Mouse (Mus musculus) neural tube, embryonic 14.5 days (tissue): Measurements from ENCODE around the gene Dhx16. TPM values are rescaled to one million over a fixed set of nuclear protein-coding genes. Genes with fewer than 3 reads are reported as not detected.
A peak's percentile ranks its signal among the peaks of the same experiment; 100 is the strongest.
"Not testable (repeated sequence)": the region's sequence is repeated elsewhere in the genome, so short reads cannot be mapped to it uniquely, and the experiment has no call there.

Experiments
- ATAC-seq: fragments of 200-750 bp; cut with Nextera tagmentation; 2 replicates; pipeline ENCODE4 v1.8.0; 2017; ENCODE audit warnings: low read depth, mild to moderate bottlenecking, moderate TSS enrichment, moderate library complexity
- H3K27ac ChIP-seq: fragments of 300-500 bp; sonication (generic); 2 replicates; pipeline ENCODE4 v1.5.1; 2014; ENCODE audit warnings: low read depth, mild to moderate bottlenecking, control low read depth, low read length, moderate library complexity, mixed read lengths
- H3K27me3 ChIP-seq: fragments of 300-500 bp; sonication (generic); 2 replicates; pipeline ENCODE4 v1.6.1; 2014; ENCODE audit warnings: low read length; ENCODE audit not compliant: control insufficient read depth, insufficient read depth
- H3K36me3 ChIP-seq: fragments of 300-500 bp; sonication (generic); 2 replicates; pipeline ENCODE4 v1.6.1; 2014; ENCODE audit warnings: low read length, mixed read lengths; ENCODE audit not compliant: control insufficient read depth, insufficient read depth
- H3K4me1 ChIP-seq: fragments of 300-500 bp; sonication (generic); 2 replicates; pipeline ENCODE4 v1.6.1; 2014; ENCODE audit warnings: low read length; ENCODE audit not compliant: control insufficient read depth, insufficient read depth
- H3K4me2 ChIP-seq: fragments of 300-500 bp; sonication (generic); 2 replicates; pipeline ENCODE4 v1.6.1; 2014; ENCODE audit warnings: mild to moderate bottlenecking, low read depth, low read length, control low read depth
- H3K4me3 ChIP-seq: fragments of 300-500 bp; sonication (generic); 2 replicates; pipeline ENCODE4 v1.5.1; 2014; ENCODE audit warnings: low read depth, low read length, control low read depth, mixed read lengths
- H3K9ac ChIP-seq: fragments of 300-500 bp; sonication (generic); replicated peaks from 2 replicates; pipeline ENCODE4 v1.6.1; 2014; ENCODE audit warnings: low read depth, mild to moderate bottlenecking, control low read depth, low read length, mixed read lengths
- H3K9me3 ChIP-seq: fragments of 300-500 bp; sonication (generic); 2 replicates; pipeline ENCODE4 v1.6.1; 2016; ENCODE audit warnings: low read length; ENCODE audit not compliant: control insufficient read depth
- WGBS: fragments of 180-500 bp; shearing (Covaris S2); extraction: QIAGEN DNeasy Blood & Tissue Kit; methylation state at CpG from one replicate; pipeline ENCODE4 v1.1.7; 2014; 5-methylcytosine and 5-hydroxymethylcytosine counted together
- polyA plus RNA-seq: library from polyadenylated mRNA; unstranded; fragments of >200 nt; fragmentation: Nextera tagmentation; extraction: Ambion mirVana; gene quantifications from 2 replicates; pipeline ENCODE4 v1.2.1, GENCODE M21; 2014

Dhx16 gene
- polyA plus RNA-seq, 1 experiment from 2014 or later, result 22.4 TPM

- Histone ChIP-seq H3K4me1 (peaks cover 34% of the 10 kb centered on the region), H3K9ac (peak overlapping the region; percentile 98), H3K4me2 (peak overlapping the region; percentile 69), H3K27me3 (no peaks in the 10 kb centered on the region), H3K4me3 (peak overlapping the region; percentile 93), H3K27ac (peak overlapping the region; percentile 97), H3K9me3 (no peaks in the 10 kb centered on the region), H3K36me3 (peaks cover 36% of the 10 kb centered on the region)
- 0% methylated on average over 21 of the region's 25 CpGs for WGBS
- ATAC-seq, result peak; percentile 18
Observed at GRCm38 (mm10) chr17:35836991-35837422, 42.6 kb upstream of the Dhx16 start.

- WGBS, result 0% methylated on average over 18 of the region's 18 CpGs
Observed at GRCm38 (mm10) chr17:35837487-35837886, 42.1 kb upstream of the Dhx16 start.

DNA sequence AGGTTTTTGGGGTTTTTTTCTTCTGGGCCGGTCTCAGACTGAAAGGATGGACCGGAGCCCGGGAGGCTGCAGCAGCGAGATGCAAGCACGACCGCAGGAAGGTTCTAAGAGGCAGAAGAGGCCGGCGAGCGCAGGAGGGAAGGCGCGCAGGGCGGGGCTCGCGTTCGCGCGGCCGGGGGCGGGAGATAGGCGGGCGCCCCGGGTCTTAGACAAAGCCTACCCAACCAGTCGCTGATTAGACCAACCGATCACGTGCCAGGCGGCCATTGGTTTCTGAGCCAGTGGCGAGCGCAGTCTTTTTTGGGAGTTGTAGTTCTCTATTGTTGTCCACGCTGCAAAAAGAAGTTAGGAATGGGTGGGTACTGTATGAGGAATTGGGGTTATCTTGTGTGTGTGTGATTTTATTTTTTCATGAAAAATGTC, 41.5 kb upstream of the Dhx16 start, which contains the start of gene Tubb5:
Tubb5 (minus strand) TSS at position 185 of the 423 bp plus-strand sequence.
- Histone ChIP-seq H3K4me3 (peak within 1 kb of the TSS; percentile 93), H3K36me3 (peaks cover 34% of the 10 kb centered on the region), H3K9me3 (no peaks in the 10 kb centered on the region), H3K4me2 (peak within 1 kb of the TSS; percentile 69), H3K9ac (peak within 1 kb of the TSS; percentile 98), H3K27me3 (no peaks in the 10 kb centered on the region), H3K27ac (peak within 1 kb of the TSS; percentile 97), H3K4me1 (peaks cover 37% of the 10 kb centered on the region)
- WGBS, result under 1% methylated on average over 29 of the region's 29 CpGs
- peak; percentile 75 for ATAC-seq

More at GRCm38 (mm10) chr17:35837487-35837886, 42.1 kb upstream of the Dhx16 start:
- Histone ChIP-seq H3K4me2 (peak overlapping the region; percentile 69), H3K9me3 (no peaks in the 10 kb centered on the region), H3K27me3 (no peaks in the 10 kb centered on the region), H3K4me1 (peaks cover 37% of the 10 kb centered on the region), H3K4me3 (peak overlapping the region; percentile 93), H3K36me3 (peaks cover 36% of the 10 kb centered on the region), H3K9ac (peak overlapping the region; percentile 98), H3K27ac (peak overlapping the region; percentile 97)
- ATAC-seq, result no peak; the same call in 1 of the 2 replicates

GRCm38 (mm10) chr17:35838570-35838969, 41.0 kb upstream of the Dhx16 start:
- Histone ChIP-seq H3K9ac (peak overlapping the region; percentile 33), H3K27me3 (no peaks in the 10 kb centered on the region), H3K27ac (peak overlapping the region; percentile 81), H3K4me1 (peaks cover 36% of the 10 kb centered on the region), H3K36me3 (peaks cover 30% of the 10 kb centered on the region), H3K4me2 (peak overlapping the region; percentile 61), H3K9me3 (no peaks in the 10 kb centered on the region), H3K4me3 (peak overlapping the region; percentile 93)
- no peak for ATAC-seq
- 4% methylated on average over 5 of the region's 5 CpGs for WGBS

- not testable (repeated sequence) for ATAC-seq, H3K9me3 ChIP-seq, H3K27me3 ChIP-seq
- peaks cover 26% of the 10 kb centered on the region for H3K36me3 ChIP-seq
- peak overlapping the region; percentile 81 for H3K27ac ChIP-seq
- 53% methylated on average over 3 of the region's 3 CpGs for WGBS
- peak overlapping the region; percentile 33; the same call in 1 of the 2 replicates for H3K9ac ChIP-seq
- peaks cover 31% of the 10 kb centered on the region for H3K4me1 ChIP-seq
- peak overlapping the region; percentile 61 for H3K4me2 ChIP-seq
- peak overlapping the region; percentile 93 for H3K4me3 ChIP-seq
Observed at GRCm38 (mm10) chr17:35839002-35839401, 40.6 kb upstream of the Dhx16 start.

- Histone ChIP-seq H3K36me3 (peaks cover 10% of the 10 kb centered on the region), H3K9ac (no peak overlapping the region), H3K4me3 (peak overlapping the region; percentile 28), H3K27ac (peak overlapping the region; percentile 30; the same call in 1 of the 2 replicates), H3K9me3 (no peaks in the 10 kb centered on the region), H3K4me1 (peaks cover 16% of the 10 kb centered on the region), H3K27me3 (no peaks in the 10 kb centered on the region), H3K4me2 (peak overlapping the region; percentile 38; the same call in 1 of the 2 replicates)
- ATAC-seq, result no peak
- WGBS, result 57% methylated on average over 14 of the region's 14 CpGs
Observed at GRCm38 (mm10) chr17:35840561-35840960, 39.1 kb upstream of the Dhx16 start.

GRCm38 (mm10) chr17:35841076-35841950, 38.3 kb upstream of the Dhx16 start, which contains the start of gene Mdc1:
Gene Mdc1 (plus strand): TSS chr17:35841515.
- ATAC-seq, result peak; percentile 91
- under 1% methylated on average over 59 of the region's 59 CpGs for WGBS

GRCm38 (mm10) chr17:35842006-35842405, 37.6 kb upstream of the Dhx16 start:
- peak overlapping the region; percentile 58 for H3K9ac ChIP-seq
- ATAC-seq, result no peak
- H3K27ac ChIP-seq, result peak overlapping the region; percentile 64; the same call in 1 of the 2 replicates
- peak overlapping the region; percentile 61 for H3K4me2 ChIP-seq
- no peaks in the 10 kb centered on the region for H3K9me3 ChIP-seq
- peak overlapping the region; percentile 57 for H3K4me3 ChIP-seq
- H3K4me1 ChIP-seq, result peaks cover 10% of the 10 kb centered on the region; the same call in 1 of the 2 replicates
- no peaks in the 10 kb centered on the region for H3K27me3 ChIP-seq
- 17% methylated on average over 11 of the region's 11 CpGs for WGBS
- H3K36me3 ChIP-seq, result peaks cover 3% of the 10 kb centered on the region; the same call in 1 of the 2 replicates

More at GRCm38 (mm10) chr17:35841076-35841950, 38.3 kb upstream of the Dhx16 start, which contains the start of gene Mdc1:
- Histone ChIP-seq H3K4me1 (peaks cover 10% of the 10 kb centered on the region; the same call in 1 of the 2 replicates), H3K9me3 (no peaks in the 10 kb centered on the region), H3K27me3 (no peaks in the 10 kb centered on the region), H3K4me2 (peak within 1 kb of the TSS; percentile 61), H3K27ac (peak within 1 kb of the TSS; percentile 64), H3K4me3 (peak within 1 kb of the TSS; percentile 57), H3K9ac (peak within 1 kb of the TSS; percentile 58), H3K36me3 (peaks cover 6% of the 10 kb centered on the region; the same call in 1 of the 2 replicates)
